Mouse (Mus musculus) heart, embryonic 11.5 days (tissue): ENCODE measurements at regions not wholly inside any gene's neighbourhood (a gene's known extent, or its start where the extent isn't known, plus 50 kb on each side); places are given as distances from the start of the nearest gene placed in this dataset.

Source experiments
- ATAC-seq: fragments of 200-750 bp; cut with Nextera tagmentation; replicated peaks from 2 replicates; pipeline ENCODE4 v1.8.0; 2017; ENCODE audit warnings: moderate library complexity; ENCODE audit not compliant: insufficient number of reproducible peaks, low FRiP score, low TSS enrichment
- H3K27ac ChIP-seq: fragments of 300-500 bp; sonication (generic); 2 replicates; pipeline ENCODE4 v1.5.1; 2014; ENCODE audit warnings: mild to moderate bottlenecking, low read depth, low read length
- H3K27me3 ChIP-seq: fragments of 300-500 bp; sonication (generic); 2 replicates; pipeline ENCODE4 v1.6.1; 2014; ENCODE audit warnings: mild to moderate bottlenecking, low read length, mixed read lengths; ENCODE audit not compliant: control insufficient read depth, insufficient read depth
- H3K36me3 ChIP-seq: fragments of 300-500 bp; sonication (generic); 2 replicates; pipeline ENCODE4 v1.6.1; 2014; ENCODE audit warnings: mild to moderate bottlenecking, low read length, moderate library complexity, mixed read lengths; ENCODE audit not compliant: control insufficient read depth, insufficient read depth
- H3K4me1 ChIP-seq: fragments of 300-500 bp; sonication (generic); 2 replicates; pipeline ENCODE4 v1.6.1; 2014; ENCODE audit warnings: low read length; ENCODE audit not compliant: control insufficient read depth, insufficient read depth
- H3K4me2 ChIP-seq: fragments of 300-500 bp; sonication (generic); 2 replicates; pipeline ENCODE4 v1.6.1; 2014; ENCODE audit warnings: mild to moderate bottlenecking, moderate library complexity
- H3K4me3 ChIP-seq: fragments of 300-500 bp; sonication (generic); 2 replicates; pipeline ENCODE4 v1.5.1; 2014; ENCODE audit warnings: low read depth, low read length
- H3K9ac ChIP-seq: fragments of 300-500 bp; sonication (generic); 2 replicates; pipeline ENCODE4 v1.6.1; 2014; ENCODE audit warnings: mild to moderate bottlenecking, low read depth, low read length, moderate library complexity
- H3K9me3 ChIP-seq: fragments of 300-500 bp; sonication (generic); replicated peaks from 2 replicates; pipeline ENCODE4 v1.6.1; 2016; ENCODE audit warnings: low read length; ENCODE audit not compliant: control insufficient read depth
- WGBS: fragments of 180-500 bp; shearing (Covaris S2); extraction: QIAGEN DNeasy Blood & Tissue Kit; methylation state at CpG from one replicate; pipeline ENCODE4 v1.1.7; 2014; ENCODE audit not compliant: insufficient replicate concordance; 5-methylcytosine and 5-hydroxymethylcytosine counted together

DNA sequence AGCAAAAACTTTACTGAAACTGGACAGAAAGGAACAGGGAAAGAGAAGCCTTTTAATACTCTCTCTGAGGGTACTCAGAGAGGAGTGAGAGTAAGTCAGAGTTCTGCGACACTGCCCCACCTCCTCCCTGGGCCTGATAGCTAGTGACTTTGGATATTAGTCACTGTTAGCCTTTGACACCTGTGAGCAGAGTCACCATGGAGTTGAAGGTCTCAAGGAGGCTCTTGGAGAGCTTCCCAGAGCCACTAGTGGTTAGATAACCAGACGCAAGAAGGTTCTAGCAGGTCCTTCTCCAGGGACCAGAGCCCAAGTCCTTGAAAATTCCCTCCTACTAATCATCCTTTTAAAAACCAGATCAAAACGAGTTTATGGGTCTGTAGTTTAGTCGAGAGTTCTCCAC lies 94.3 kb downstream of the Brms1l start:
- no peak for ATAC-seq
- 60% methylated on average over 4 of the region's 4 CpGs for WGBS
- H3K4me1 ChIP-seq = no peaks in the 10 kb centered on the region

GRCm38 (mm10) chr12:55926974-55927321 lies 90.8 kb downstream of the Brms1l start:
- Histone ChIP-seq H3K27me3 (no peaks in the 10 kb centered on the region), H3K4me1 (no peaks in the 10 kb centered on the region), H3K4me2 (no peak overlapping the region), H3K9ac (no peak overlapping the region), H3K36me3 (no peaks in the 10 kb centered on the region), H3K9me3 (no peaks in the 10 kb centered on the region), H3K27ac (no peak overlapping the region), H3K4me3 (no peak overlapping the region)
- WGBS = 88% methylated on average over 1 of the region's 1 CpGs
- ATAC-seq = no peak

More for the DNA sequence above, 94.3 kb downstream of the Brms1l start:
- no peak overlapping the region for H3K4me2 ChIP-seq
- H3K36me3 ChIP-seq = no peaks in the 10 kb centered on the region
- no peak overlapping the region for H3K4me3 ChIP-seq
- H3K27ac ChIP-seq = no peak overlapping the region
- H3K9ac ChIP-seq = no peak overlapping the region
- no peaks in the 10 kb centered on the region for H3K27me3 ChIP-seq
- no peaks in the 10 kb centered on the region for H3K9me3 ChIP-seq

DNA sequence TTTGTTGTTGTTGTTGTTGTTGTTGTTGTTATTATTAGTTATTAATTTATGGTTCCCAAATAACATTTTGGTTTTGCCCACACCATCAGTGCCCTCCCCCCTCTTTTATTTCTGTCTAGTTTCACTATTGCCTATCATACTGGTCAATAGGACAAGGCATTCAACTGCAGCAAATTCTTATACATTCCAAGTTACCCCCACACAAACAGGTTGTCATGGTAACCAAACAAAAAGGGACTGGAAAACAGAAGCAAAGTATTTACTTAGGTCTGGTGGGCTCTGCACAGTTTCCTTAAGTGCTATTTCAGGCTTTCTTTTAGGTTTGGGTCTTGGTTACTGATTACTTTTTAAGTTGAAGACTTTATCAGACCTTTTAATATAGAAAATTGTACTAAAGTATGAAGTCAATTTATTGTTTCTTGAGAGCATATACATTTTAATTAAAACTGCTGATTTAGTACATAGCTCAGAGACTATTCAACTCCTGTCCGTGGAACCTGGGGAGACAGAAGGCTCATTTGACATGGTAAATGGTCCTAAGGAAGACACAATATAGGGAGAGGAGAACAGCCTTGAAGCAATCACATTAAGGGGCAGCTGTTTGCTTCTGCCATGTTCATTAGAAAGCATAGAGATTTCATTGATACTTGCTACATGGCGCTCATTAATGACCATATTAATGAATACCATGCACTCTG lies 90.3 kb downstream of the Brms1l start:
- Histone ChIP-seq H3K4me3 (no peak overlapping the region), H3K9ac (no peak overlapping the region)
- 80% methylated on average over 2 of the region's 2 CpGs for WGBS

More for the DNA sequence above, 90.3 kb downstream of the Brms1l start:
- H3K4me1 ChIP-seq = no peaks in the 10 kb centered on the region
- no peaks in the 10 kb centered on the region for H3K9me3 ChIP-seq
- H3K27ac ChIP-seq = no peak overlapping the region
- no peaks in the 10 kb centered on the region for H3K36me3 ChIP-seq
- ATAC-seq = no peak
- no peaks in the 10 kb centered on the region for H3K27me3 ChIP-seq
- H3K4me2 ChIP-seq = no peak overlapping the region
